Mouse (Mus musculus) thymus, postnatal 25 days (tissue): ENCODE measurements around the gene Slc16a14.

Experiments used
- DNase-seq: peaks from one replicate; pipeline ENCODE4 v3.0.0; 2022

Gene Slc16a14

DNA sequence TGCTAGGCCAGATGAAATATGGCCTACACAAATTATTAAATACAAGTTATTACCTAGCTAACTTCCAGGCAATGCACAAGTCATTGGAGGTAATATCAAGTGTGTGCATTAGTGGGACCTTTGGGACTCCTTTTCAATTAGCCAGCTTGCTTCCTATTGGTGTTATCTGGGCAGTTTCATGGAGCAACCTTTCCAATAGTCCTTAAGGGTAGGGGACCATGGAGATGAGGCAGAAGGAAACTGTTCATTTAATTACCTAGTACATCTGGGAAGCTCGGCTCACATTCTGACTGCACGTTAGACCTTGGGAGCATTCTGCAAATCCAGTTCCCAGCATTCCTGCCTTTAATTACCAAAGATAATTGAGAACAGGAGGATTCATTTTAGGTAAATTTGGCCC lies 30.5 kb downstream of the Slc16a14 start:
- DNase-seq = no peak

- DNase-seq = no peak
Observed at GRCm38 (mm10) chr1:84899156-84899555, 35.8 kb downstream of the Slc16a14 start.

GRCm38 (mm10) chr1:84897364-84897763 lies 37.6 kb downstream of the Slc16a14 start:
- DNase-seq = no peak

- DNase-seq = no peak
Observed at GRCm38 (mm10) chr1:84891746-84892145, 43.2 kb downstream of the Slc16a14 start.

DNA sequence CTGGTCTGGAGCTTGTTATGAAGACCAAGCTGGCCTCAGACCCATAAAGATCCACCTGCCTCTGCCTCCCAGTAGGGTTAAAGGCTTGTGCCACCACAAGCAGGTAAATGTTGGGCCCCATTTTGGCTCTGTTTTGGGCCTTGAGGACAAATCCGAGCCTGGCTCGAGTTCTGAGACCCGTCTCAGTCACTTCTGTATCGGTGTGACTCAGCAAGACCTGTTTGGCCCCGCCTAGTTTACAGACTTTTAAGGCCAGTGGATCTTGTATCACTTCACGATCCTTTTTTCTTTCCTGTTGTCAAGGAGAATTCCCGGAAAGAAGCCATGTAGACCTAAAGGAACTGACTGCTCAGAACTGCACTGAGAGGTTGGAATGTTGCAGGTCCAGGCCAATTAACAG lies 44.4 kb downstream of the Slc16a14 start:
- no peak for DNase-seq

- no peak for DNase-seq
Observed at GRCm38 (mm10) chr1:84890005-84890393, 44.9 kb downstream of the Slc16a14 start.

DNA sequence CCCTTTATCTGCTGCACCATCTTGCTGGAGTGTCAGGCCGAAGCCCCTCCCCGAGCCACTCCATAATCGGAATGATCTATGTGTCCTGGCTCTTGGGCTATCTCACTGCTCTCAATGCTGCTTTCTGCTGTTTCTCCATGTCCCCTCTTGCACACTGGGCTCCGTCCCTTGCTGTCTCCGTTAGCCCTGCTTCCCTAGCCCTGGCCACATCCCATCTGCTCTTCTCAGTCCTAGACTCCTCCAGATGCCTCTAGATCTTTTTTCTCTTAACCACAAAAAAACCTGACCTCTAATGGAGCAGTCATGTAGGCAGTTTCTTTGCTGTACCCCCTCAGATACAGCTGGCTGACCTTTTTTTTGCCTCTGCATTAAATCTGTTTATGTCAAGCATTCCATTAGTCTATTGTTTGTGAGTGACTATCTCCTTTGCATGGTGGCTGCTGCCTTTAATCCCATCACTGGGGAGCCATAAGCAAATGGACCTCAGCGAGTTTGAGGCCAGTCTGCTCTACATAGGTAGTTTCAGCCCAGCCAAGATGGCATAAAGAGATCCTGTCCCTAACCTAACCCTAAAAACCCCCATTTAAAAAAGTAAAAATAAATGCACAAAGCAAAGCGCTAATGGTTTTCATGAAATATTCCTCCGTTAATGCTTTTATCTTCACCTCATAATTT lies 45.5 kb downstream of the Slc16a14 start:
- no peak for DNase-seq

GRCm38 (mm10) chr1:84885921-84886320 lies 49.0 kb downstream of the Slc16a14 start:
- DNase-seq = peak; percentile 6

GRCm38 (mm10) chr1:84885174-84885573 lies 49.8 kb downstream of the Slc16a14 start:
- DNase-seq = no peak

DNA sequence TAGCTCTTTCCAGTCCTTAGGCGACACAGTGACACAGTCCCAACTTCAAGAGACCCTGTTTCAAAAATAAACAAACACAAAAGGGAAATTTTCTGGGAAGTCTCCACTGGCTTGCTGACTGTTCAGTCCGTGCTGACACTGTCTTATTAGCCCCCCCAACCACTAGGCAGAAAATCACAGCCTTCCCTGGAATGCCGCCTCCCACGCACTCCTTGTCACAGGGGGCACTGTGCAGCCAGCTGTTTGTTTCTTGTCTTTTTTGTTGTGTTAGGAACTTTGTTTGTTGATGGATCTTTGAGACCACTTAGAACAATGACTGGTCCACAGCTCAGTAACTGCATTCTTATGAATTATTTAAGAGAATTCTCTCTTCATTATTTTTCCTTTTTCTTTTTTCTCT lies 51.0 kb downstream of the Slc16a14 start:
- DNase-seq = no peak

DNA sequence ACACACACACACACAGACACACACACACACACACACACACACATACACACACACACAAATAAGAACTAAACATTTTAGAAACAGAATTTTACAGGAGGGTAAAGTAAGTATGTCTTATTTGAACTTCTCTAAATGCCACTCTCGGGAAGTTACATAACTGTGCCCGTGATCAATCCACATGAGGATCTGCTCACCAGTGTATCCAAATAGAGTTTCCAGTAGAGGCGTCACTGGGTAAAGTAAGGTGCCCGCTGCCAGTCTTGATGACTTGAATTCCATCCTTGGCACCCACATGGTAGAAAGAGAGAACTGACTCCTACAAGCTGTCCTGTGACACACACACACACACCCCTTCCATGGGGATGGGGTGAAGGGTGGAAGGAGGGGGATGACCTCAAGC lies 52.0 kb downstream of the Slc16a14 start:
- no peak for DNase-seq

DNA sequence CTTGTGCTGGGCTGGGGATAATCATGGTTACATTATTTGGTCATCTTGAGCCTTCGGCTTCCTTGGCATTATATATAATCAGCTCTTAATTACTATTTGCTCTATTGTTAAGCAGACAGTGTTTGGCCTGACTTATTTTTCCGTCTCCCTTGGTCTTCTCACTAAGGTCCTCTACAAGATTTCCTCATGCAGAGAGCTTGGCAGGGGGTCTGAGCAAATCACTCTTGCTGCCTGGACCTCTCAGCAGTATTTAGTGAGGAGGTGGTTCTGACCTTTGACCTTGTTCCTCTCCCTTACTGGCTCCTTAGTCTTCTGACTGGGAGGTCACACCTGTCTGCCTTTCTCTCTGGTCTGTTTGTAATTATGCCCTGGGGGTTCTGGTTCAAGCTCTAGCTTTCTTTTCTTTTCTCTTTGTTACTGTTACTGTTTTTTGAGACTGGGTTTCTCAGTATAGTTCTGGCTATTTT lies 52.8 kb downstream of the Slc16a14 start:
- DNase-seq = no peak

DNA sequence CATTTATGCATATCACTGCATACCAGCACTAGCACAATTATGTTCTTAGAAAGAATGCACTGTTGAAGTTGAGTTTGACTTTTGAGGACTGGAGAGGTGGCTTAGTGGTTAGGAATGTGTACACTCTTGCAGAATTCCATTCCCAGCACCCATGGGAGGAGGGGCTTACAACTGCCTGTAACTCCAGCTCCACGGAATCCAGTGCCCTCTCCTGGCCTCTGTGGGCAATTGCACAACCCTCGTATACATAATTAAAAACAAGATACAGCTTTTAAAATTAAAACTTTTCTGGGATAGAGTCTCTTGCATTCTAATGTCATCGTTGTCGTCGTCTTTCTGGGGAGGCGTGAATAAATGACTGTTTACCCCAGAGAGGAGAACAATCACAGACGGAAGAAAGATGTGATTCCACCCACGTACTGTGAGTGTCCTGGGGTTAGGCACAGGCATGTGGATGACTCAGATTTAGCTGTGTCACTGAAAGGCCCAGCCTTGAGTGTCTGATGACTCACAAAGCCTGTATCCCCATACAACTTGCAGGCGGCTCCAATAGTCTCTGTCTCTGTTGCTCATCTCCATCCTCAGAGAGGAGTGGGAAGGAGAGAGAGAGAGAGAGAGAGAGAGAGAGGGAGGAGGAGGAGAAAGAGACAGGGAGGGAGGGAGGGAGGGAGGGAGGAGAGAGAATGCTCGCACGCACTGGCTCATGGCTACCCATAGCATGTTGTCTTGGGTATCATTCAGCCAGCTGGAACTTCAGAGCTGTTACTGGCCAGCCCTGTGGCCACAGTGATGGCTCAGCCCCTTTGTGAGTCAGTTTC lies 53.5 kb downstream of the Slc16a14 start:
- no peak for DNase-seq

- no peak for DNase-seq
Observed at GRCm38 (mm10) chr1:84879571-84880120, 55.3 kb downstream of the Slc16a14 start.

- no peak for DNase-seq
Observed at GRCm38 (mm10) chr1:84877590-84877989, 57.3 kb downstream of the Slc16a14 start.

- no peak for DNase-seq
Observed at GRCm38 (mm10) chr1:84872939-84873338, 62.0 kb downstream of the Slc16a14 start.

- DNase-seq = no peak
Observed at GRCm38 (mm10) chr1:84872105-84872504, 62.8 kb downstream of the Slc16a14 start.

GRCm38 (mm10) chr1:84871131-84871530 lies 63.8 kb downstream of the Slc16a14 start:
- DNase-seq = no peak

- DNase-seq = no peak
Observed at GRCm38 (mm10) chr1:84869498-84869897, 65.4 kb downstream of the Slc16a14 start.

DNA sequence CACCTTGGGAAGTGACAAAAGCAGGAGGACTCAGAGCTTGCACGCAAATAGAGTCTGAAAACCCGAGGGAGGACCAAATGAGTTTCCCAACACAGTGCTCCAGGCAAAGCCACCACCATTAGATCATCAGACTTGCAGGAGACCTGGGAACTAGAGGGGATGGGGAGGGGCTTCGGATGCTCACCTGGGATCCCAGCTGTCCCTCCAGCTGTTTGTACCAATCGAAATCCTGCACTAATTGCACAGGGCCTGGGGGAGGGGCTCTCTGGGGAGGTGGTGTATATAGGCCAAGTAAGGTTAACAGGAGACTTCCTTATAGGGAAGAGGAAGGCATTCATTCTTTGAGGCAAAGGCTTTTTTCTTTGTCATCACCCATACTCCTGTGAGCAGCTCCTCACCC lies 66.1 kb downstream of the Slc16a14 start:
- no peak for DNase-seq

GRCm38 (mm10) chr1:84868311-84868710 lies 66.6 kb downstream of the Slc16a14 start:
- no peak for DNase-seq

DNA sequence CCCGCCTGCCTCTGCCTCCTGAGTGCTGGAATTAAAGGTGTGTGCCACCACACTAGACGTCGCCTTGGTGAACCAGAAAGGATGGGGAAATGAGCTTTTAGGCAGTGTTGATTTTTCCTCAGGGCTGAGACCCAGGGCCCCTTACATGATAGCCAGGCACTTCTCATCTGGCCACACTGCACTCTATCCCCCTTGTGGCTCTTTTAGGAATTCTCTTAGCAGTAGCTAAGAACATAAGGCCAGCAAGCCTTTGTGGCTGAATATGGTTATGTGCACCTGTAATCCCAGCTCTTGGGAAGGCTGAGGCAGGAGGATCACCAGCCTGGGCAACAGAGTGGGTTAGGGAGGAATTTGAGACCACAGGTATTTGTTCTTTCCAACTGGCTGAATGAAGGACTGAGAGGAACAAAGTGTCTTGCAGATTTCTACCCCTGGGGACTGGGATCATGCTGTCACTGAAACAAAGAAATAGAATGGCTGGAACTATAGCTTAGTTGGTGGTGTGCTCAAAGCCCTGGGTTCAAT lies 68.2 kb downstream of the Slc16a14 start:
- DNase-seq = no peak

DNA sequence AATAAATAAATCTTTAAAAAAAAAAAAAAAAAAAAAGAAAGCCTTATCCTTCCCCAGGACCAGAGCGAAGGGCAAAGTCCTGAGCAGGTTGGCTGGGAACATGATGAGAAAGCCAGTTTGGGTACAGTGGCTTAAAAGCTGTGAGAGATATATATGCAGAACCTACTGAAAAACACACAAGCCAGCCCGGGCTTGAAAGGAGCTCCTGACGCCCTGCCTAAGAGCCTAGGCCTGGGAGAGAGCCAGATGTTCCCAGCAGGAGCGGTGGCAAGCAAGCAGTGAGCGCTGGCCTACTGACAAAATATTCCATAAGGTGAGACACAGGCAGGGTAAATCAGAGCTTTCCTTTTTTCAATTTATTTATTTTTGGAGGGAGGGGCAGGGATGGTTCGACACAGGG lies 68.7 kb downstream of the Slc16a14 start:
- DNase-seq = no peak

DNA sequence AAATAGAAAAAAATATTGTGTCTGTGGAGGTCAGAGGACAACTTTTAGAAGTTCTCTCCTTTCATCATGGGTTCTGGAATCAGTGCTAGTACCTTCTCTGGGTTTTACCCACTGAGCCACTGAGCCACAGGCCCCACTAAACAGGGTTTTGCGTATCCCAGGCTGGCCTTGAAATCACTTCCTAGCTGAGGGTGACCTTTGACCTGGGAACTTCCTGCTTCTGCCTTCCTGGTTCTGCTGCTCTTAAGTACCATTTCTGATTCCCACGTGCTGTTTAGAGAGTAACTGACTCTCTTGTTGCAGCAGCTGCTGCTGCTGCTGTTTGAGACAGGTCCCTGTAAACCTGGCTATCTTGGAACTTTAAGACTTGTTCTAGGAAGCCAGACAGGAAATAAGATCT lies 70.3 kb downstream of the Slc16a14 start:
- no peak for DNase-seq
